Mouse (Mus musculus) ES-Bruce4 (cell line): ENCODE measurements at regions not wholly inside any gene's neighbourhood (a gene's known extent, or its start where the extent isn't known, plus 50 kb on each side); places are given as distances from the start of the nearest gene placed in this dataset.

Experiments used
- CTCF ChIP-seq: IDR thresholded peaks from one replicate; pipeline ENCODE4 v1.8.1; 2011; ENCODE audit warnings: low read depth, low read length
- EP300 ChIP-seq: IDR thresholded peaks from 2 replicates; pipeline ENCODE4 v1.6.1; 2011; ENCODE audit warnings: low read depth, low read length; ENCODE audit not compliant: insufficient read depth

GRCm38 (mm10) chr4:145411141-145411540 lies 96.2 kb upstream of the Tnfrsf8 start:
- TF ChIP-seq EP300, result no peak
- no peak for TF ChIP-seq CTCF
